Mouse (Mus musculus): ENCODE results near the gene Sec61b. TPM values are rescaled to one million over a fixed set of nuclear protein-coding genes. Genes with fewer than 3 reads are reported as not detected.
A peak's percentile ranks its signal among the peaks of the same experiment; 100 is the strongest.

The Sec61b gene
- total RNA-seq, 2 experiments from 2014 or later: 82.0 to 97.7 TPM

GRCm38 (mm10) chr4:47480095-47480494 is 5.6 kb downstream of the Sec61b start:
- no peak for DNase-seq
- intact Hi-C loops (cut with DNase I): no loop called here

GRCm38 (mm10) chr4:47480576-47480975 is 6.1 kb downstream of the Sec61b start:
- DNase-seq: no peak
- intact Hi-C loops (cut with DNase I): no loop called here

GRCm38 (mm10) chr4:47491243-47491642 is 16.8 kb downstream of the Sec61b start:
- DNase-seq: no peak
- intact Hi-C loops (cut with DNase I): no loop called here

- DNase-seq: no peak
- intact Hi-C loops (cut with DNase I): no loop called here
These were observed 18.0 kb downstream of the Sec61b start for GRCm38 (mm10) chr4:47492311-47493086.

GRCm38 (mm10) chr4:47493456-47493855 is 19.0 kb downstream of the Sec61b start:
- DNase-seq: no peak
- intact Hi-C loops (cut with DNase I): no loop called here

GRCm38 (mm10) chr4:47494137-47494536 is 19.7 kb downstream of the Sec61b start:
- intact Hi-C loops (cut with DNase I): no loop called here
- DNase-seq: no peak

GRCm38 (mm10) chr4:47494686-47495085 is 20.2 kb downstream of the Sec61b start:
- intact Hi-C loops (cut with DNase I): no loop called here
- DNase-seq: no peak

GRCm38 (mm10) chr4:47497811-47498385 is 23.4 kb downstream of the Sec61b start:
- no peak for DNase-seq
- intact Hi-C loops (cut with DNase I): no loop called here

- intact Hi-C loops (cut with DNase I): no loop called here
- no peak for DNase-seq
These were observed 24.7 kb downstream of the Sec61b start for GRCm38 (mm10) chr4:47499121-47499545.

GRCm38 (mm10) chr4:47502546-47502971 is 28.1 kb downstream of the Sec61b start:
- intact Hi-C loops (cut with DNase I): no loop called here
- peak; percentile 28 for DNase-seq

- no peak for DNase-seq
- intact Hi-C loops (cut with DNase I): no loop called here
These were observed 28.6 kb downstream of the Sec61b start for GRCm38 (mm10) chr4:47503045-47503444.

GRCm38 (mm10) chr4:47504841-47505517 is 30.5 kb downstream of the Sec61b start:
- intact Hi-C loops (cut with DNase I): no loop called here
- DNase-seq: no peak

GRCm38 (mm10) chr4:47518551-47519181 is 44.2 kb downstream of the Sec61b start:
- peak; percentile 83 for DNase-seq
- intact Hi-C loops (cut with DNase I): no loop called here

GRCm38 (mm10) chr4:47520076-47520475 is 45.6 kb downstream of the Sec61b start:
- intact Hi-C loops (cut with DNase I): loop anchor here (10.0 kb wide), 1 partner anchor 885 kb away; no protein-coding TSS in a partner anchor
- no peak for DNase-seq

- intact Hi-C loops (cut with DNase I): loop anchor here (10.0 kb wide), 1 partner anchor 883 kb away; no protein-coding TSS in a partner anchor
- peak; percentile 42 for DNase-seq
These were observed 47.6 kb downstream of the Sec61b start for GRCm38 (mm10) chr4:47521884-47522605.

GRCm38 (mm10) chr4:47529866-47530265 is 55.4 kb downstream of the Sec61b start:
- intact Hi-C loops (cut with DNase I): loop anchor here (5.0 to 10.0 kb wide), 2 partner anchors 517 to 875 kb away; partner anchors contain the start of gene Nr4a3

More at GRCm38 (mm10) chr4:47529866-47530265, 55.4 kb downstream of the Sec61b start:
- no peak for DNase-seq

Measured in left cerebral cortex, postnatal 4 days (tissue).